Mouse (Mus musculus): Measurements from ENCODE around the gene Bbs5.

GRCm38 (mm10) chr2:69646726-69647490 is at the start of gene Bbs5:
- TF ChIP-seq CTCF (conservative IDR thresholded peaks at IDR 0.05; ENCODE audit: low read length) (no peak), NANOG (IDR thresholded peaks at IDR 0.05; ENCODE audit: borderline replicate concordance, low read length) (no peak), POU5F1 (IDR thresholded peaks at IDR 0.05; ENCODE audit: borderline replicate concordance, low read length) (no peak)

Data from E14TG2a.4 (cell line).